Mouse (Mus musculus) testis, adult 2 months (tissue): ENCODE measurements around the gene Vwa7.

ENCODE experiments used
- CTCF ChIP-seq: fragments of 200-500 bp; IDR thresholded peaks from 2 replicates; pipeline ENCODE4 v1.5.1; 2012; ENCODE audit warnings: low read depth, mild to moderate bottlenecking, inconsistent platforms, low read length, moderate library complexity; ENCODE audit not compliant: control insufficient read depth, insufficient read depth, insufficient replicate concordance
- POLR2A ChIP-seq: fragments of 200-500 bp; IDR thresholded peaks from 2 replicates; pipeline ENCODE4 v1.6.1; 2012; ENCODE audit warnings: low read depth, mild to moderate bottlenecking, inconsistent platforms, low read length, moderate library complexity; ENCODE audit not compliant: control insufficient read depth

GRCm38 (mm10) chr17:35031272-35031671, 14.9 kb downstream of the Vwa7 start:
- TF ChIP-seq CTCF (no peak), POLR2A (no peak)
